Mouse (Mus musculus) megakaryocyte progenitor cell, adult 5-6 weeks (primary cell): Measurements from ENCODE around the gene Atp6v0b. TPM values are rescaled to one million over a fixed set of nuclear protein-coding genes. Genes with fewer than 3 reads are reported as not detected.

Experiments used
- ATAC-seq: replicated peaks from 2 replicates; pipeline ENCODE4 v1.8.0; 2016; ENCODE audit warnings: mild to moderate bottlenecking, moderate TSS enrichment, inconsistent platforms; ENCODE audit not compliant: poor library complexity
- total RNA-seq, 2 experiments: library from RNA; stranded (forward) in 1 of 2; stranded (reverse) in 1 of 2; fragments of 157-497, 149-512 nt in 1 of 2; fragments of 200-1000 nt in 1 of 2; gene quantifications; 2 replicates each; pipeline versions ENCODE4 v1.2.3 to v1.2.4; 2015 to 2017

Gene Atp6v0b
- total RNA-seq, 2 experiments from 2014 or later: 150 to 308 TPM

GRCm38 (mm10) chr4:117840821-117841220 lies 46.3 kb downstream of the Atp6v0b start:
- ATAC-seq: no peak

DNA sequence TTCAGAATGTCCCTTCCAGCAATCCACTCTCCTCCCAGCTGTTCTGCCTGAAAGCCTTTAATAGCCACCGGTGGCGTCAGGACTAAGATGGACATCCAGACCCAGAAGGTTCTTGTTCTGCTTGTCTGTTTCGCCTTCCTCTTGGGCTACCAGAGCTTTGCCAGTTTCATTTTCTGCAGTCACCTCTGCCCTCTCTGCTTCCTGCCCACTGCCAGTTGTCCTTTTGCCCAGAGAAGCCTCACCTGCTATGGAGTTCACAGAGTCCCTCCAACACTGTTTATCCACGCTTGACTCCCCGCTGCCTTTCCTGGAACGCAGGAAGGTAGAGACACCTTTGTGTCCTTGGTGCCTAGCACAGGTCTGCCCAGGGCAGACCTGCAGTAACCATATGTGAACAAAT lies 47.8 kb downstream of the Atp6v0b start:
- no peak for ATAC-seq

- no peak for ATAC-seq
These were observed 49.9 kb downstream of the Atp6v0b start for GRCm38 (mm10) chr4:117837271-117837670.

GRCm38 (mm10) chr4:117836204-117836767 lies 50.8 kb downstream of the Atp6v0b start:
- peak; percentile 61 for ATAC-seq

DNA sequence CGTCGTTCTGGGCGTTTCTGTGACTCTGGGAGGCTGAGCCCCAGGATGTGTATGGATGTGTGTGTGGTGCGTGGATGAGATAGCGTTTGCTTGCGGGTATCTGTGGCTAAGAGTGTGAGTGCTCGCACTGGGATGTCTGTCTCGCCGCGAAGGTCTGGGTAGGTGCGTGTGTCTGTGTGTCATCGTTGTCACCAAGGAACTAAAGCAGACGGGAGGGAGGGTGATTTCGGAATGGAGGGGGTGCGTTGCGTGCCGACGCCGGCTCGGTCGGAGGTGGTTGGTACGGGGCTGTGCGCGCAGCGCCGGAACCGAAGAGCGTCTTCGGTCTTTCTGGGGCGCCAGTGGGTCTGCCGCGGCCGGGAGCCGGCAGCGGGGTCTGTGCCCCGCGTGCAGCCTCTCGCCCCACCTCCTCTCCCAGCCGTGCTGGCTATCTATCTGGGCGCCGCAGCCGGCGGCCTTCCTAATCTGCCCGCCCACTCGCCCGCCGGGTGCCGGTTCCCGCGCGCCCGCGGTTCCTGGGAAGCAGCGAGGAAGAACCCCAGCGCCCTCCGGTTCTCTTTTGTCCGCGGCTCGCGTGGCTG lies 51.5 kb downstream of the Atp6v0b start:
- ATAC-seq: peak; percentile 35

GRCm38 (mm10) chr4:117834845-117835530 lies 52.1 kb downstream of the Atp6v0b start:
- ATAC-seq: peak; percentile 44

GRCm38 (mm10) chr4:117834457-117834844 lies 52.7 kb downstream of the Atp6v0b start, which contains the start of gene Slc6a9:
TSS of gene Slc6a9 (plus strand) at chr4:117834506.
- ATAC-seq: no peak

Other genes starting within 250 kb of the Atp6v0b start
- gene Dmap1, start 205.1 kb downstream of the Atp6v0b start, total RNA-seq (2015): 13.8 and 19.3 TPM in 2 replicates
- 23.7 and 29.1 TPM in 2 replicates for gene Dmap1, start 205.1 kb downstream of the Atp6v0b start, total RNA-seq (2017)
- gene Gm12845, start 162.9 kb downstream of the Atp6v0b start, total RNA-seq (2015): not detected in 2 replicates
- gene Gm12845, start 162.9 kb downstream of the Atp6v0b start, total RNA-seq (2017): not detected in 2 replicates
- not detected in 2 replicates for gene Klf17, start 121.7 kb downstream of the Atp6v0b start, total RNA-seq (2015)
- not detected in 2 replicates for gene Klf17, start 121.7 kb downstream of the Atp6v0b start, total RNA-seq (2017)
- 0.05 TPM in 1 of 2 replicates, not detected in the other for gene Slc6a9, start 52.8 kb downstream of the Atp6v0b start, total RNA-seq (2015)
- gene Slc6a9, start 52.8 kb downstream of the Atp6v0b start, total RNA-seq (2017): 0.21 and 2.6 TPM in 2 replicates
- gene Ccdc24, start 14.8 kb downstream of the Atp6v0b start, total RNA-seq (2015): not detected in 2 replicates
- gene Ccdc24, start 14.8 kb downstream of the Atp6v0b start, total RNA-seq (2017): not detected in 2 replicates
- gene B4galt2, start 3.8 kb downstream of the Atp6v0b start, total RNA-seq (2015): 0.54 TPM in 2 replicates
- not detected in 2 replicates for gene B4galt2, start 3.8 kb downstream of the Atp6v0b start, total RNA-seq (2017)
- gene Dph2, start 4.7 kb upstream of the Atp6v0b start, total RNA-seq (2015): 9.5 and 13.0 TPM in 2 replicates
- gene Dph2, start 4.7 kb upstream of the Atp6v0b start, total RNA-seq (2017): 8.3 and 10.3 TPM in 2 replicates
- gene Ipo13, start 27.7 kb upstream of the Atp6v0b start, total RNA-seq (2015): 19.1 and 19.5 TPM in 2 replicates
- gene Ipo13, start 27.7 kb upstream of the Atp6v0b start, total RNA-seq (2017): 6.2 and 10.6 TPM in 2 replicates
- gene Artn, start 42.4 kb upstream of the Atp6v0b start, total RNA-seq (2015): not detected in 2 replicates
- not detected in 2 replicates for gene Artn, start 42.4 kb upstream of the Atp6v0b start, total RNA-seq (2017)
- gene St3gal3, start 247.6 kb upstream of the Atp6v0b start, total RNA-seq (2015): 3.9 and 4.6 TPM in 2 replicates
- gene St3gal3, start 247.6 kb upstream of the Atp6v0b start, total RNA-seq (2017): 4.7 and 5.2 TPM in 2 replicates